Mouse (Mus musculus): ENCODE results near the gene Cadps2.

Cadps2 gene

GRCm38 (mm10) chr6:23839009-23839811, at the start of gene Cadps2:
Gene Cadps2 (minus strand): TSS chr6:23839421.
- peak; percentile 74 to 82 for DNase-seq

GRCm38 (mm10) chr6:23886418-23886817, 47.2 kb upstream of the Cadps2 start:
- peak; percentile 27 to 43 for DNase-seq

GRCm38 (mm10) chr6:23876765-23877408, 37.7 kb upstream of the Cadps2 start:
- DNase-seq, result no peak

- DNase-seq, result no peak
These were observed 37.1 kb upstream of the Cadps2 start for GRCm38 (mm10) chr6:23876363-23876762.

GRCm38 (mm10) chr6:23873812-23874211, 34.6 kb upstream of the Cadps2 start:
- no peak for DNase-seq

- no peak for DNase-seq
These were observed 34.0 kb upstream of the Cadps2 start for GRCm38 (mm10) chr6:23873231-23873630.

- no peak for DNase-seq
These were observed 30.8 kb upstream of the Cadps2 start for GRCm38 (mm10) chr6:23869971-23870370.

GRCm38 (mm10) chr6:23866298-23866697, 27.1 kb upstream of the Cadps2 start:
- DNase-seq, result no peak

- no peak for DNase-seq
These were observed 14.2 kb upstream of the Cadps2 start for GRCm38 (mm10) chr6:23853464-23853863.

- DNase-seq, result peak; percentile 29 to 33
These were observed 780 bp upstream of the Cadps2 start for GRCm38 (mm10) chr6:23840001-23840400.

GRCm38 (mm10) chr6:23838401-23839008, 716 bp downstream of the Cadps2 start:
- DNase-seq, result no peak

- no peak for DNase-seq
These were observed 1.6 kb downstream of the Cadps2 start for GRCm38 (mm10) chr6:23837631-23838030.

- no peak for DNase-seq
These were observed 2.1 kb downstream of the Cadps2 start for GRCm38 (mm10) chr6:23837127-23837526.

- DNase-seq, result no peak
These were observed 2.5 kb downstream of the Cadps2 start for GRCm38 (mm10) chr6:23836694-23837093.

- no peak for DNase-seq
These were observed 3.7 kb downstream of the Cadps2 start for GRCm38 (mm10) chr6:23835552-23835951.

- DNase-seq, result no peak
These were observed 8.5 kb downstream of the Cadps2 start for GRCm38 (mm10) chr6:23830741-23831140.

GRCm38 (mm10) chr6:23829338-23829737, 9.9 kb downstream of the Cadps2 start:
- DNase-seq, result no peak

GRCm38 (mm10) chr6:23821819-23822218, 17.4 kb downstream of the Cadps2 start:
- no peak for DNase-seq

- DNase-seq, result no peak
These were observed 29.1 kb downstream of the Cadps2 start for GRCm38 (mm10) chr6:23810087-23810486.

GRCm38 (mm10) chr6:23809344-23809743, 29.9 kb downstream of the Cadps2 start:
- DNase-seq, result no peak

- DNase-seq, result no peak
These were observed 33.9 kb downstream of the Cadps2 start for GRCm38 (mm10) chr6:23805333-23805732.

GRCm38 (mm10) chr6:23791822-23792221, 47.4 kb downstream of the Cadps2 start:
- no peak for DNase-seq

GRCm38 (mm10) chr6:23777641-23778040, 61.6 kb downstream of the Cadps2 start:
- DNase-seq, result no peak

GRCm38 (mm10) chr6:23762204-23762603, 77.0 kb downstream of the Cadps2 start:
- no peak for DNase-seq
